Mouse (Mus musculus) heart, adult 2 months (tissue): Measurements from ENCODE around the gene Il15ra.

Source experiments
- EP300 ChIP-seq: fragments of 200-500 bp; IDR thresholded peaks from 2 replicates; pipeline ENCODE4 v1.6.1; 2011; ENCODE audit warnings: low read depth, low read length, control low read depth; ENCODE audit not compliant: insufficient read depth
- POLR2A ChIP-seq: fragments of 200-500 bp; IDR thresholded peaks from 2 replicates; pipeline ENCODE4 v1.6.1; 2011; ENCODE audit warnings: mild to moderate bottlenecking, low read depth, low read length, control low read depth; ENCODE audit not compliant: insufficient read depth

- TF ChIP-seq POLR2A (no peak), EP300 (no peak)
Measured at GRCm38 (mm10) chr2:11662143-11662906, 42.8 kb upstream of the Il15ra start.
